Mouse (Mus musculus): ENCODE data around the gene Hax1. TPM values are rescaled to one million over a fixed set of nuclear protein-coding genes. Genes with fewer than 3 reads are reported as not detected.

Gene Hax1
- polyA plus RNA-seq, 1 experiment, result 116 TPM

DNA sequence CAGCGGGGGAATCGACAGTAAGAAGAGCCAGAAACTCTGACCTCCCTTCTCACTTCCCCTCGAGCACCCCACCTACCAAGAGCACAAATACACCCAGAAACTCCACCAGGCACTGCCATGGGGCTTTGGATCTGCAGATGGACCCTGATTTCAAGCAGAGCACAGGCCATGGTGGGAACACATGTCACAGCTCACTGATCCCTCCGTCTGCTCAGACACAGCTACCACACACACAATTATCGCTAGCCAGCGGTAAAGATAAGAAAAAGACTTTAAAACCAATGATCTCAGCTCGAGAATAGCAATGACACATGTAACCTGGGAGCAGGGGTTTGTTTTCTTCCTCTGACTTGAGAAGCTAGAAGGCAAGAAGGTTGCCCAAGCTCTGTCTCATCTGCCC lies 30.1 kb downstream of the Hax1 start:
- H3K36me3 ChIP-seq (ENCODE audit: control insufficient read depth, insufficient read depth, low read length), result no peaks in the 10 kb centered on the region
- H3K27ac ChIP-seq (ENCODE audit: control insufficient read depth, insufficient read depth, low read depth, low read length), result no peak overlapping the region
- TF ChIP-seq CTCF (IDR thresholded peaks at IDR 0.05; ENCODE audit: control insufficient read depth, insufficient read depth, insufficient replicate concordance, low read depth, low read length) (no peak), POLR2A (IDR thresholded peaks at IDR 0.05; ENCODE audit: control insufficient read depth, low read depth, low read length) (no peak)

DNA sequence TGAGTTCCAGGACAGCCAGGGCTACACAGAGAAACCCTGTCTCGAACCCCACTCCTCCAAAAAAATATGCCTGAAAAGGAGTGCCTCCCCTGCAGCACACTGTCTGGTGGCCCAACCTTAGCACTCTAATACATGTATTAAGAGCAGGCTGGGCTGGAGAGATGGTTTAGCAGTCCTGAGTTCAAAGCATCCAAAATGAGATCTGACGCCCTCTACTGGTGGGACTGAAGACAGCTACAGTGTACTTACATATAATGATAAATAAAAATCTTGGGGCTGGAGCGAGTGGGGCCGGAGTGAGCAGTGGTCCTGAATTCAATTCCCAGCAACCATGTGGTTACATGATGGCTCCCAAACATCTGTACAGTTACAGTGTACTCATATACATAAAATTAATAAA lies 31.6 kb downstream of the Hax1 start:
- peaks cover 10% of the 10 kb centered on the region for H3K4me1 ChIP-seq (ENCODE audit: control insufficient read depth, insufficient read depth, low read length)
- no peaks in the 10 kb centered on the region for H3K27me3 ChIP-seq (ENCODE audit: control insufficient read depth, insufficient read depth, low read length)
- H3K27ac ChIP-seq (ENCODE audit: control insufficient read depth, insufficient read depth, low read depth, low read length), result no peak overlapping the region
- TF ChIP-seq POLR2A (IDR thresholded peaks at IDR 0.05; ENCODE audit: control insufficient read depth, low read depth, low read length), result no peak
- no peak for TF ChIP-seq CTCF (IDR thresholded peaks at IDR 0.05; ENCODE audit: control insufficient read depth, insufficient read depth, insufficient replicate concordance, low read depth, low read length)
- no peak overlapping the region for H3K4me3 ChIP-seq (ENCODE audit: control insufficient read depth, low read depth, low read length)
- no peaks in the 10 kb centered on the region for H3K36me3 ChIP-seq (ENCODE audit: control insufficient read depth, insufficient read depth, low read length)

More for the DNA sequence above, 30.1 kb downstream of the Hax1 start:
- Histone ChIP-seq H3K4me1 (ENCODE audit: control insufficient read depth, insufficient read depth, low read length) (peaks cover 4% of the 10 kb centered on the region), H3K4me3 (ENCODE audit: control insufficient read depth, low read depth, low read length) (no peak overlapping the region), H3K27me3 (ENCODE audit: control insufficient read depth, insufficient read depth, low read length) (no peaks in the 10 kb centered on the region)

DNA sequence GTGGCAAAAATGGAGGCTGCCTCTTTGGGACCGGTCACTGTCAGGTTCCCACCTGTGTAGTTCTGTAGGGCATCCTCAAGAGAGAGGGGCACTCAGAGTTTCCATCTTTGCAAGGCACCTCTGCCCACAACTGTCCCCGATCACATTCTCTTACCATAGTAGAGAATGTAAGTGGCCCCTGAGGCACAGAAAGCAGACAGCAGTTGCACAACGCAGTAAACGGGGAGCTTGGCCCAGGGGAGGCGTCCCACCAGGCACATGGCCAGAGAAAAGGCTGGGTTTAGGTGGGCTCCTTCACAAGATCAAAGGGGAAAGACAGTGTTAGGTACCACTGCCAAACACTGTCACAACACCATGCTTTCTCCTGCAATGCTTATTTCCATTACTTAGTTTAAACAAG lies 32.6 kb downstream of the Hax1 start:
- no peak overlapping the region for H3K4me3 ChIP-seq (ENCODE audit: control insufficient read depth, low read depth, low read length)
- TF ChIP-seq CTCF (IDR thresholded peaks at IDR 0.05; ENCODE audit: control insufficient read depth, insufficient read depth, insufficient replicate concordance, low read depth, low read length), result no peak
- TF ChIP-seq POLR2A (IDR thresholded peaks at IDR 0.05; ENCODE audit: control insufficient read depth, low read depth, low read length), result no peak
- peaks cover 17% of the 10 kb centered on the region for H3K4me1 ChIP-seq (ENCODE audit: control insufficient read depth, insufficient read depth, low read length)
- H3K27me3 ChIP-seq (ENCODE audit: control insufficient read depth, insufficient read depth, low read length), result no peaks in the 10 kb centered on the region
- peak overlapping the region; percentile 33 for H3K27ac ChIP-seq (ENCODE audit: control insufficient read depth, insufficient read depth, low read depth, low read length)
- H3K36me3 ChIP-seq (ENCODE audit: control insufficient read depth, insufficient read depth, low read length), result no peaks in the 10 kb centered on the region

DNA sequence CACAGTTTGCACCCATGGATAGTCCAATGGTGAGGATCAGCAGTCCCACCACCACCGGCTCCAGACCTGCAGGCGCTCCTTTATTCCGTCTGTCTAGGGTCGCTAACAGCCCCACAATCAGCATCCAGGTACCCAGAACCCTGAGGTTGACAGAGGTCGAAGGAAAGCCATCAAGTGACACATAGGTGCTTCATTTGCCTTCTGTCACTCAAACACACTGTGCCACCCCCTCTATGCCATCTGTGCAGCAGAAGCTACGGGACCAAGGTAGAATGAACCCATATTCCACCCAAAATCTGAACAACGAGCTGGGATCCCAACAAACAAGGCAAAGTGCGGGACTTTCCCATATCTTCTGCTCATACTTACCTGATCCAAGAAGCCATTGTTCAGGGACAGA lies 33.0 kb downstream of the Hax1 start:
- peaks cover 21% of the 10 kb centered on the region for H3K4me1 ChIP-seq (ENCODE audit: control insufficient read depth, insufficient read depth, low read length)

DNA sequence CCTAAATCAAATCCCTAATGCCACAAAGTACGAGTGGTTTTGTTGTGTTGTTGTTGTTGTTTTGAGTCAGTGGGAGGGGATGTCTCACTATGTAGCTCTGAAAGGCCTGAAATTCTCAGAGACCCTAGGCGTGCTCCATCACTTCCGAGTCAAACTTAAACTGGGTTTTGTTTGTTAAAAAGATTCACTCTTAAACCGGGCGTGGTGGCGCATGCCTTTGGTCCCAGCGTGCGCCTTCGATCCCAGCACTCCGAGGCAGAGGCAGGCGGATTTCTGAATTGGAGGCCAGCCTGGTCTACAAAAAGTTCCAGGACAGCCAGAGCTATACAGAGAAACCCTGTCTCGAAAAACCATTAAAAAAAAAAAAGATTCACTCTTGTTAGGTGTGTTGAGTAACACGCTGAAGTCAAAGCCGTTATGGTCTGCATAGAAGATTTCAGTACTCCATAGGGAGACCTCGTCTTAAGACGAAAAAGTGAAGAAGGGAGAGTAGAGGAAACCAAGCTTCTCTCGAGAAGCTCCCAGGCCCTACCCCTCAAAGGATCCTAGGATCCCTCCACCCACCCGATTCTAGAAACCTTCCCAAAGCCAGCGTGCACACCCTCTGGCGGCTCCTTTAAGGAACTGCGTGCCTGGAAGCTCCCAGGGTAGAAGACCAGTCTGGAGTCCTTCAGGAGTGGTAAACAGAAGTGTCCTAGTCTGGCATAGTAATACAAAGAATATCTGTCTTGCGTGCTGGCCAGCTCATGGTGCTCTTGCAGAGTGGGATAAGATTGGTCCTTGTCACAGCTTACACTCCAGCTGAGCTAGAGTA lies 34.4 kb downstream of the Hax1 start:
- Histone ChIP-seq H3K27me3 (ENCODE audit: control insufficient read depth, insufficient read depth, low read length) (no peaks in the 10 kb centered on the region), H3K36me3 (ENCODE audit: control insufficient read depth, insufficient read depth, low read length) (no peaks in the 10 kb centered on the region), H3K4me3 (ENCODE audit: control insufficient read depth, low read depth, low read length) (peak overlapping the region; percentile 94), H3K27ac (ENCODE audit: control insufficient read depth, insufficient read depth, low read depth, low read length) (peak overlapping the region; percentile 96), H3K4me1 (ENCODE audit: control insufficient read depth, insufficient read depth, low read length) (peaks cover 30% of the 10 kb centered on the region)
- TF ChIP-seq POLR2A (IDR thresholded peaks at IDR 0.05; ENCODE audit: control insufficient read depth, low read depth, low read length), result no peak
- peak; percentile 59; the same call in 1 of the 2 replicates for TF ChIP-seq CTCF (IDR thresholded peaks at IDR 0.05; ENCODE audit: control insufficient read depth, insufficient read depth, insufficient replicate concordance, low read depth, low read length)

More for the DNA sequence above, 33.0 kb downstream of the Hax1 start:
- TF ChIP-seq POLR2A (IDR thresholded peaks at IDR 0.05; ENCODE audit: control insufficient read depth, low read depth, low read length) (no peak), CTCF (IDR thresholded peaks at IDR 0.05; ENCODE audit: control insufficient read depth, insufficient read depth, insufficient replicate concordance, low read depth, low read length) (no peak)
- Histone ChIP-seq H3K27me3 (ENCODE audit: control insufficient read depth, insufficient read depth, low read length) (no peaks in the 10 kb centered on the region), H3K27ac (ENCODE audit: control insufficient read depth, insufficient read depth, low read depth, low read length) (no peak overlapping the region; the same call in 1 of the 2 replicates), H3K4me3 (ENCODE audit: control insufficient read depth, low read depth, low read length) (no peak overlapping the region), H3K36me3 (ENCODE audit: control insufficient read depth, insufficient read depth, low read length) (no peaks in the 10 kb centered on the region)

DNA sequence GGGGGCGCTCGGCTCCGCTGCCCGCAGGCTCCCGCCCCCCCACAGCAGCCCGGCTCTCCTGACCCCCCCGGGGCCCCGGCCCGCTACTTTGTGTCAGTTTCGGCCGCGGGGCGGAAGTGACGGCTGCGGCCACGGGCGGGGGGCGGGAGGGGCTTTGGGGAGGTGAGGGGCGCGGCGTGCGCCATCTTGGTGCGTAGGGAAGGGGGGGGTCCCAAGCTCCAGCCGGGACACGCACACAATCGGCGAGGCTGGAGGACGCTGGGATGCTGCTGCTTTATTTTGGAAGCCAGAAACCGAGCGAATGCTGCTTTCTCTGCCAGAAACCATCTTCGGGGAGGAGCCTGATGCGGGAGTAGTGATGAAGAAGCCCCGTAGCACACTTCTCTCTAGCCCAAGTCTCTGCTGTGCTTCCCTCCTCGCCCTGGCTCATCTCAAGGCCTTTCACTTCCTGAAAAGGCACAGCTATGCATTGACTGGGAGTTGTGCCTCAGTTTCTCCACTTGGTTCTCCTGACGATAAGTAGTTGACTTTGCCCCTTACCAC lies 35.3 kb downstream of the Hax1 start, which contains the start of gene Atp8b2:
TSS of gene Atp8b2 (minus strand) at position 288 of the 543 bp plus-strand sequence.
- Histone ChIP-seq H3K36me3 (ENCODE audit: control insufficient read depth, insufficient read depth, low read length) (no peaks in the 10 kb centered on the region), H3K4me3 (ENCODE audit: control insufficient read depth, low read depth, low read length) (peak within 1 kb of the TSS; percentile 94), H3K27me3 (ENCODE audit: control insufficient read depth, insufficient read depth, low read length) (no peaks in the 10 kb centered on the region), H3K27ac (ENCODE audit: control insufficient read depth, insufficient read depth, low read depth, low read length) (peak within 1 kb of the TSS; percentile 96), H3K4me1 (ENCODE audit: control insufficient read depth, insufficient read depth, low read length) (peaks cover 30% of the 10 kb centered on the region)
- no peak for TF ChIP-seq POLR2A (IDR thresholded peaks at IDR 0.05; ENCODE audit: control insufficient read depth, low read depth, low read length)
- TF ChIP-seq CTCF (IDR thresholded peaks at IDR 0.05; ENCODE audit: control insufficient read depth, insufficient read depth, insufficient replicate concordance, low read depth, low read length), result no peak

DNA sequence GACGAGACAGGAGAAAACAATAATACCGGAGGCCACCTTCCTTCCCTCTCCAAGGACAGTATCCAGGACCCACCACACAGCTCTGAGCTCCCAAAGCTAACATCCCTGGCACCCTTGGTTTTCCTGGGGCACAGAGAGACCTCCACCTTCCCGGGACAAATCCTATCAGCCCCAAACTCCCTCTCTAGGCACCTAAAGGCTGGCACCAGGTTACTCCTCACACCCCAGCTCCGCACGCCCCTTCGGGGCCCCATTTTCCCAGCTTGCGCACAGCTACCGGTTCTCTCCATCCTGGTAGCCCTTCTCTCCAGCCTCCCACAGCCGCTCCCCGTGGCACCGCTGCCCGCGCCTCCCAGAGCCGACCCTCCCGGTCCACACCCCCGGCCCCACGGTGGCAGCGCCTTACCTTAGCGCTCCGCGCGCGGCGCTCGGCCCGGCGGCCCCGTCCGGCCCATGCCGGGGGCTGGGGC lies 35.8 kb downstream of the Hax1 start:
- TF ChIP-seq CTCF (IDR thresholded peaks at IDR 0.05; ENCODE audit: control insufficient read depth, insufficient read depth, insufficient replicate concordance, low read depth, low read length) (no peak), POLR2A (IDR thresholded peaks at IDR 0.05; ENCODE audit: control insufficient read depth, low read depth, low read length) (no peak)
- Histone ChIP-seq H3K4me1 (ENCODE audit: control insufficient read depth, insufficient read depth, low read length) (peaks cover 30% of the 10 kb centered on the region), H3K27ac (ENCODE audit: control insufficient read depth, insufficient read depth, low read depth, low read length) (peak overlapping the region; percentile 90), H3K36me3 (ENCODE audit: control insufficient read depth, insufficient read depth, low read length) (no peaks in the 10 kb centered on the region), H3K27me3 (ENCODE audit: control insufficient read depth, insufficient read depth, low read length) (no peaks in the 10 kb centered on the region), H3K4me3 (ENCODE audit: control insufficient read depth, low read depth, low read length) (peak overlapping the region; percentile 91)
